In genomic region chr10:96397931-96398561, GRCm38 (mm10) we compare ENCODE assay signal across 10 mouse cellular contexts.
DNase-seq lines count a peak whose midpoint lies in the region; ATAC-seq lines count a peak whose summit lies in the region.
"Had no signal": no experiment of that assay in that cellular context is flagged by ENCODE, and none has a peak within 500 bp of the region (broad histone marks: within the 10 kb centered on the region; RNA-seq: fewer than 3 reads in every experiment).

No protein-coding gene starts in this region.

- peaks cover 2% of the 10 kb centered on the region; the same call in 1 of the 2 replicates for H3K4me1 ChIP-seq in forebrain, embryonic 11.5 days (replicated peaks; ENCODE audit: control insufficient read depth, insufficient read depth, low read length)
- H3K4me1 ChIP-seq in forebrain, embryonic 10.5 days: peaks cover 25% of the 10 kb centered on the region
- peaks cover 4% of the 10 kb centered on the region; the same call in 1 of the 2 replicates for H3K4me1 ChIP-seq in hindbrain, embryonic 13.5 days (replicated peaks)
- peaks cover 17% of the 10 kb centered on the region; the same call in 1 of the 2 replicates for H3K4me1 ChIP-seq in midbrain, embryonic 13.5 days (replicated peaks)

- H3K36me3 ChIP-seq in forebrain, embryonic 11.5 days (ENCODE audit: control insufficient read depth, insufficient read depth, low read length): no peaks in the 10 kb centered on the region
- H3K36me3 ChIP-seq in forebrain, embryonic 10.5 days (replicated peaks): no peaks in the 10 kb centered on the region
- no peaks in the 10 kb centered on the region for H3K36me3 ChIP-seq in hindbrain, embryonic 13.5 days
- H3K36me3 ChIP-seq in midbrain, embryonic 13.5 days: no peaks in the 10 kb centered on the region

- no peak overlapping the region for H3K27ac ChIP-seq in forebrain, embryonic 11.5 days (ENCODE audit: low read depth, low read length)
- H3K27ac ChIP-seq in forebrain, embryonic 10.5 days: no peak overlapping the region
- H3K27ac ChIP-seq in hindbrain, embryonic 13.5 days: no peak overlapping the region
- no peak overlapping the region for H3K27ac ChIP-seq in midbrain, embryonic 13.5 days
- H3K27ac ChIP-seq: left cerebral cortex, adult 2 months had no signal

- no peak overlapping the region for H3K4me3 ChIP-seq in forebrain, embryonic 11.5 days (ENCODE audit: low read depth, low read length)
- no peak overlapping the region for H3K4me3 ChIP-seq in forebrain, embryonic 10.5 days
- no peak overlapping the region for H3K4me3 ChIP-seq in hindbrain, embryonic 13.5 days
- no peak overlapping the region for H3K4me3 ChIP-seq in midbrain, embryonic 13.5 days (replicated peaks)
- H3K4me3 ChIP-seq: left cerebral cortex, adult 2 months; megakaryocyte, embryonic 14.5 days had no signal

- H3K4me2 ChIP-seq in forebrain, embryonic 11.5 days (ENCODE audit: low read depth, low read length, severe bottlenecking): no peak overlapping the region
- H3K4me2 ChIP-seq in hindbrain, embryonic 13.5 days: no peak overlapping the region
- H3K4me2 ChIP-seq in midbrain, embryonic 13.5 days (replicated peaks): no peak overlapping the region

- WGBS in forebrain, embryonic 11.5 days: 50% methylated on average over 13 of the region's 13 CpGs
- 65% methylated on average over 13 of the region's 13 CpGs for WGBS in forebrain, embryonic 10.5 days
- WGBS in hindbrain, embryonic 13.5 days: 53% methylated on average over 13 of the region's 13 CpGs
- WGBS in midbrain, embryonic 13.5 days: 57% methylated on average over 13 of the region's 13 CpGs

- ATAC-seq in forebrain, embryonic 11.5 days (replicated peaks; ENCODE audit: low FRiP score): peak; percentile 80
- ATAC-seq in hindbrain, embryonic 13.5 days (ENCODE audit: low FRiP score): peak; percentile 37; the same call in 1 of the 2 replicates
- ATAC-seq in midbrain, embryonic 13.5 days: peak; percentile 55
- no peak for ATAC-seq in erythroblast, adult 5-6 weeks (replicated peaks; ENCODE audit: low FRiP score, poor library complexity, severe bottlenecking)

- no peaks in the 10 kb centered on the region for H3K9me3 ChIP-seq in forebrain, embryonic 11.5 days (ENCODE audit: control insufficient read depth, low read length)
- no peaks in the 10 kb centered on the region for H3K9me3 ChIP-seq in forebrain, embryonic 10.5 days
- no peaks in the 10 kb centered on the region for H3K9me3 ChIP-seq in hindbrain, embryonic 13.5 days
- H3K9me3 ChIP-seq in midbrain, embryonic 13.5 days: no peaks in the 10 kb centered on the region
- H3K9me3 ChIP-seq: megakaryocyte, embryonic 14.5 days had no signal

- no peak overlapping the region for H3K9ac ChIP-seq in forebrain, embryonic 11.5 days (ENCODE audit: low read length)
- H3K9ac ChIP-seq in hindbrain, embryonic 13.5 days: no peak overlapping the region
- no peak overlapping the region for H3K9ac ChIP-seq in midbrain, embryonic 13.5 days (replicated peaks)

- no peak for DNase-seq in forebrain, embryonic 11.5 days (ENCODE audit: low spot score)
- DNase-seq in forebrain, embryonic 10.5 days (ENCODE audit: extremely low spot score, low spot score): no peak
- peak; percentile 43 for DNase-seq in Muller cell, postnatal 12 days (ENCODE audit: inconsistent ontology term)
- DNase-seq in urinary bladder, adult 2 months (ENCODE audit: low spot score): no peak
- no peak for DNase-seq in yolk sac, embryonic 10.5 days (ENCODE audit: low spot score)

- no peaks in the 10 kb centered on the region for H3K27me3 ChIP-seq in forebrain, embryonic 11.5 days (ENCODE audit: control insufficient read depth, insufficient read depth, low read length)
- H3K27me3 ChIP-seq in forebrain, embryonic 10.5 days (ENCODE audit: poor library complexity, severe bottlenecking): no peaks in the 10 kb centered on the region
- no peaks in the 10 kb centered on the region for H3K27me3 ChIP-seq in hindbrain, embryonic 13.5 days
- H3K27me3 ChIP-seq in midbrain, embryonic 13.5 days: no peaks in the 10 kb centered on the region
- H3K27me3 ChIP-seq: megakaryocyte, embryonic 14.5 days had no signal
